Mouse (Mus musculus): ENCODE data around the gene Grsf1.

Gene Grsf1

GRCm38 (mm10) chr5:88629125-88629524 lies 46.8 kb downstream of the Grsf1 start:
- no peak for DNase-seq

DNA sequence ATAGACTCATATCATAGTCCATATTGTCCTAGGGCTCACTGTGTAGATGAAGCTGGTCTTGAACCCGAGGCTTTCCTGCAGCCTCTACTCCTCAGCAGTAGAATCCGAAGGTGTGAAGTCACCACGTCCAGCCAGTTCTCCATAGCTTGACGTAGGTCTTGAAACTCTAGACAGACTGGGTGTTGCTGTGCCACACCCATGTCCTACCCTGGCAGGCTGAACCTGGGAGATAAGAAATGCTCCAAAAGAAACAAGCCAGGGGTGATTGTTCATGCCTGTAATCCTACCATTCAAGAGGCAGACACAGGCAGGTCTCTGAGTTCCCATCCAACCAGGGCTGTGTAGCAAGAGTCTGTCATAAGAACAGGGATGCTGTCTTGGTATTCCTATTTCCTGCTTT lies 48.4 kb downstream of the Grsf1 start:
- no peak for DNase-seq

DNA sequence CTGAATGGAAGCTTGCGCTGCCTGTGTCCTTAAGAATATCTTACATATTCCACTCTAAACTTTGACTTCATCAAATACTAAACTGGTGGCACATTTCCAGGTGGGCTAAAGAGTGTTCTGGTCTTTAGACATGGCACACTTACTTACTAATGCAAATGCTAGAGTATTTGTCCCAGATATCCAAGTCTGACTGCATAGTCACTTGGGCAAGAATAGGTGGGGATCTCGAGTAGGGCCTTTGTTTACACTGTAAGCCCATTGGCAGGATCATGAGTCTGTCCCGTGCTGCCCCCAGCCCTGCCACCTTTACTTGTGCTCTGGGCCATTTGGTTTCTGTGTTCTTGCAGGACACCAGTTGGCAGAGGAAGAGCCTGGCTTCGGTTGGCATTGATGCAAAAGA lies 59.0 kb downstream of the Grsf1 start:
- no peak for DNase-seq

DNA sequence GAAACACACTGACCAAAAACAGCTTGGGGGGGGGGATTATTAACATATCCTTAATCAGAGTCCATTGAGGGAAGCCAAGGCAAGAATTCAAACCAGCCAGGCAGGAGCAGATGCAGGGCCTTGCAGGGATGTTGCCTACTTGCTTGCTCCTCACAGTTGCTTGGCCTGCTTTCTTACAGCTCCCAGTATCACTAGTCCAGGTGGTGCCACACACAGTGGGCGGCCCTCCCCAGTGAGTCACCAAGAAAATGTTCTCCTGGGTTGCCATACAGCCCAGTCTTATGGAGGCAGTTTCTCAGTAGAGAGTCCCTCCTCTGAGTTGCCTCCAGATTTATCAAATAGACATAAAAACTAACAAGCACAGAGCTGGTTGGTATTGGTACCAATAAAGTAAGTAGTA lies 61.8 kb downstream of the Grsf1 start:
- no peak for DNase-seq

Data from kidney, postnatal 36 days (tissue).